Mouse (Mus musculus) regulatory T cell (primary cell): ENCODE data around the gene Nudt14.

Source experiments
- in situ Hi-C: fragments of 300-600 bp; cut with MboI, MseI; formaldehyde crosslinking; loops from one replicate; pipeline ENCODE4 v1.15.1; 2025; ENCODE audit warnings: high pct_unique_total_duplicates

The Nudt14 gene

DNA sequence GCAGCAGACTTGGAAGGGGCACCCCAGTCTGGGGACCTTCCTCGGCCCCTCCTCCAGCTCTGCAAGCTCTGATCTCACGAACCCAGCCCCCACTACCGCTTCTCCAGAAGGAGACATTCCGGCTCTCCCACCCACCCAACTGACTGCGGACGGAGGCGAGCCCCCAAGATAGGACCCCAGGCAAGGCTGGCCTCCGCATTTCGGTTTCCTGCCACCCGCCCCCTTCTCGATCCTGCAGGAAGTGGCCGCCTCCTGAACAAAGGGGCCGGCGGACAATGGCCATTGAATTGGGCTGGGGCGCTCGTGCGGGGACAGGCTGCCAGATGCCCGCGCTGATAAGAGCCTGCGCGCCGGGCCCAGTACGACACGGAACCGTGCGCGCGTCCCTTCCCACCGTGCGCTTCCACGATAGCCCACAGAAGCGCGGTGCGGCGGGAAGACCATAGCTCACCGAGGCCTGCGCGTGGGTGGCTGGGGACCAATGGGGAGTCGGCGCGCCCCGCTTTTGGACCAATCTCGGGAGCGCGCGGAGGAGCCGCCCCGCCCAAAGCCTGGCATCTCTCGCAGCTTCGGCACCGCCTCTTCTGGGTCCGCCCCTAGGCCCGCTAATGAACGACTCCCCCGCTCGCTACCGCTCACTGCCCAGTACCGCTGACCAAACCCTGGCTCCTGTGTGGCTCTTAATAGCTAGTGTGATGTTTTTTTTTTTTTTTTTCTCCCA, 8.3 kb upstream of the Nudt14 start:
- in situ Hi-C loops: no loop called here

DNA sequence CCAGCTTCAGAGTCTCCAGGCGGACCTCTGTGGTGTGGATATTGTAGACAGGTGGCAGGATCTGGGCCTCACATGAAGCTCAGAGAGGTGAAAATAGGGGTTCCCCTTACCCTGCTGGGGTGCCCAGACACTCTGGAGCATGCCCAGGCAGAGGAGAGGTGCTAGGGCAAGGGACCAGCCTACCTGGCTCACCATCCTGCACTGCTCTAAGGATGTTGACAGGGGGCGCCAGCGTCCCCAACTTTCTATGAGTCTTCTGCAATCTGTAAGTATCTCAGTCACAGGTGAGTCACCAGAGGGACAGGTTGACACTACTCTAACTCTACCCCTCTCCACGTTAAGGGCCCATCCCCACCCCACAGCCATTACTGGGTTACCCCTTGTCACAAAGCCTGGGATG, 5.4 kb upstream of the Nudt14 start:
- in situ Hi-C loops: no loop called here

DNA sequence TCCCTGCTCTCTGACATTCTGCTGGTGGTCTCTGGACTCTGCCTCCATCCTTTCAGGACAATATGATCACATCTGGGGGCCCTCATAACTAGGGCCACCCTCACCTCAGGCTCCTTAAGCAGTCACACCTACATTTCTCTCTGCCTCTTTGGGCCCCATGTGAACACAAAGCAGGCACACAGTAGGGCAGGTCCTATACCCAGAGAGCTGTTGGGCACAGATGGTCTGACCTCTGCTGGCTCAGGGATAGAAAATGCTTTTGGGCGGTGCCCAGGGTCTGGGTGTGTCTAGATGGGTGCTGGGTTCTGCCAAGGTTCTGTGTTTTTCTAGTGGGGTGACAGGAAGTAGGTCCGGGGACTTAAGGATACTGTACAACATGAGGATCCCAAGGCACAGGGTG, 1.7 kb upstream of the Nudt14 start:
- in situ Hi-C loops: loop anchor here (5.0 kb wide), 1 partner anchor 71 kb away; no protein-coding TSS in a partner anchor

DNA sequence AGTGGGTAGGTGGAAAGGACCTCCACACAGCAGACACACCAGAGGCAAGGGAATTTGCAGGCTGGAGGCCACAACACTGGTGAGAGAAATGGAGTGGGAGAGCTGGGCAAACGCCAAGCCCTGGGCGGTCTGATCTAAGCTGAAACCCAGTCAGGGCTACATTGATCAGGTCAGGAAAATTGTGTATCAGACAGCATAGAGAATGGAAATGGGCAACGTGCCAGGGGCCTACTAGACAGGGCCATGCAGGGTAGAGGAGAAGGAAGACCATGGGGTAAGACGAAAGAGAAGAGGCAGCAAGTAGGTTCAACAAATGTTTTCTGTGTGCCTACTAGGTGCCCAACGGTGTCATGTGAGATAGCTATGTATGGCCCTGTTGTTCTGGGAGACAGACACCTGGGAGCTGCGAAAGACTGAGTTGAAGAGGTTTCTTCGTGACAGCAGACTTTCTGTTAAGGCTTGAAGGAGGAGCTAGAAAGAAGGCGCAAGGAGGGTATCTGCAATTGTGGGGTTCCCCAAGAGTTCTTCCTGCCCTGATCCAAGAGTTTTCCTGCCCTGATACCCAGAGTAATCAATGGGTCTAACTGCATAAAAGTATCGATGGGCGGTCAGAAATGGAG, 658 bp downstream of the Nudt14 start:
- in situ Hi-C loops: loop anchor here (5.0 kb wide), 1 partner anchor 69 kb away; no protein-coding TSS in a partner anchor

DNA sequence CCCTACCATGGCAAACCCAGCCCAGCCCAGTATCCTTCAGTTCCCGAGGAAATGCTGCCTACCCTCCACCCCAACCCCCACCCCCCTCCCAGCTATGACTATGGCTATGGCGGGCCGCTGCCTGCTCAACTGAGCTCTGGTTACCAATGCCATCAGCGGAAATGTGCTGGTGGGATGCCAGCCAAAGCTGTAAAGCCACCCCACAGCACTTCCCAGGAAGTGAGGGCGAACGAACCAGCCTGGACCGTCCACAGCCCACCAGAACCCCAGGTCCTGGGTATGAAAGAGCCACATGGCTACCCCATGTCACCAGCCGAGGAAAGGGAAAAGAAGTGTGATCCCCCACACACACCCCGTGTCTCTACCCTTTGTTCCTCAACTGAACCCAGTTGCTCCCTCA, 1.2 kb downstream of the Nudt14 start:
- in situ Hi-C loops: loop anchor here (5.0 kb wide), 1 partner anchor 68 kb away; no protein-coding TSS in a partner anchor

DNA sequence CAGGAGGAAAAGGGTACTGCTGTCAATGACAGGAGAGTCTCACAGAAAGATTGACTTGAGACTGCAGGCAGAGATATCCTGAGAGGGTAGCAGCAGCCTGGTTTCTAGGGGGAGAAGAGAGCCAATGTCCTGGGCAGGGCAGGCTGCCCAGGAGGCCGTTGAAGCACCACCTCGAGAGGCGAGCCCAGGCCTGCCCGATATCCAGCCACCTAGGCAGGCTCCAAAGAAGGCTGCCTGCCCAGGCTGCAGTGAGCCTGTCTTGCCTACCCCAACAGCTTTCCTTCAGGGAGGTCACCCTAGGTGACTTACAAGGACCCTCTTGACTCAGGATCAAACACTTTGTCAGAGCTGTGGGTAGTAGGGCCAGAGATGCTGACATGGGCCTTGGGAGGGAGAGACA, 1.7 kb downstream of the Nudt14 start:
- in situ Hi-C loops: loop anchor here (5.0 kb wide), 1 partner anchor 68 kb away; no protein-coding TSS in a partner anchor

DNA sequence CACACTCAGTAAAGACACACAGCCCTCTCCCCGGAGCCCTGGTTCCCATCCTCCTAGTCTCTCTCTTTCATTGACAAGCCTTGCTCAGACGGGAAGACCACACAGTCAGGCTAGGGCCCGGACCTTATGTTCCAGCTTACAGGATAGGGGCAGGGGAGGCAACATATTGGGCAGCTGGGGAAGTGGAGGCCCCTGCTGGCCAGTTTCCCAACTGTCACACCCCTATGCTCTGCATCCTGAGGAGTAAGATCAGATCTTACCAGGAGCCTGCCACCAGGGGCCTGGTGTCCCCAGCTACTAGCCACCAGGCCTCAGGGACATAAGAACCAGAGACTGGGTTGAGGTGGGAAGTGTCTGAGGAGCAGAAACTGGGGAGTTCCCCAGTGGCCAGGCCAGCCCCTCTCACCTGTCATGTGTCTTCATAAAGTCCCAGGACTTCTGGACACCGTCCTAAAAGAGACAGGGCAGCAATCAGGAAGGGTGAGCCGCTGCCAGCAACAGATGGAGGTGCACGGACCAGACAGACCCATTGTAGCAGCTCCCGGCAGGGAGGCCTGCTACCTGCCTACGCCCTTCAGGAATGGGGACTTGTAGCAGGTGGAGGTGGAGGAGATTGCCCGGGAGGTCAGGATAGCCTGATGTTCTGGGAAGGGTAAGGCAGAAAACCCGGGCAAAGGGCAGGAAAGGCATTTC, 2.9 kb downstream of the Nudt14 start:
- in situ Hi-C loops: no loop called here

DNA sequence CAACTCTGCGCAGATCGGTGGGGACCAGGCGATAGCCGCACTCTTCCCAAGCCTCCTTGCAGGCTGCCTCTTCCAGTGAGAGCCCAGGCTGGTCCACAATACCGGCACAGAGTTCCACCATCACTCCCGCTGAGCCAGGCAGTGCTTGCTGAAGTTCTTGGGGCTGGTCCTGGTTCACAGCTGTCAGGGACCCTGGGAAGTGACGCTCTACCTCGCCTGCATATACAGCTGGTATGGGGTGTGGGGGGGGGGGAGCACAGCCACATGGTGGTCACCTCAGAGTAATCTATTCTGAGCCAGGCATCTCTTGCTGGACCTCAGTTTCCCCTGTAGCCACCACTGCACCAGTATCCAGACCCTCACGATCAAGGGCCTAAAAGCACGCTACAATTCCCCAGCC, 3.6 kb downstream of the Nudt14 start:
- in situ Hi-C loops: no loop called here

DNA sequence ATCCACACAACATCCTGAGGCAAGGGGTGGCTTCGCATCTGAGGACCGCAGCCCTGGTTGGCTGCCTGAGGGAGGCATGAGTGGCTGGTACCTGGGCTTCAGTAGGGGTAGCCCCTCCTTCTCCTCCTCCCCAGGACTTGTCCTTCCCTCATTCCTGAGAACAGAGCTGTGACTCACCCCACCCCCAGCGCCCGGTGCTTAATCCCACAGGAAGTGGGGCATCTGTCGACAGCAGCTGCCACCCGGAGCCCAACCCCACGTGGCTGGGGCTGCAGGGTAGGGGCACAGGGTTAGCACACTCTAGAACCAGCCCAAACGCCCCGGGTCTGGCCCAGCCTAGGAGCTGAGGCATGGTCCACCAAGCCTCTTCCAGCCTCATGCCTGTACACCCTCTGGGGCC, 4.0 kb downstream of the Nudt14 start:
- in situ Hi-C loops: no loop called here

DNA sequence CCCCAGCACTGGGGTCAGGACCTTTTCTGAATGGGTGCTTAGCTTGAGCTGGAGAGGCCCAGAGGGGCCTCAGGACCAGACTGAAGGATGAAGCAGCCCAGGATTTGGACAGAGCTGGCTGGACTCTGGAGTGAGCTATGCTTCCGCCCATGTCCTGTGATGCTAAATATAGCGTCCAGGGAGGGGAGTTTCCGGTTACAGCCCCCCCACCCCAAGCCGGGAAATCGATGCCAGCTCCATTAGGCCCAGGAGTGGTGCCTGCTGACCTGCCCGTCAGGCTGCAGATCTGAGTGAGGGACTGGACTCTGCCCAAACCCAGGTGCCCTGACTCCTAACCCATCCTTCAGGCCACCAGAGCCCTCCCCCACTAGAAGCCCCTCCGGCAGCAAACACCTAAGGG, 9.3 kb downstream of the Nudt14 start:
- in situ Hi-C loops: no loop called here

DNA sequence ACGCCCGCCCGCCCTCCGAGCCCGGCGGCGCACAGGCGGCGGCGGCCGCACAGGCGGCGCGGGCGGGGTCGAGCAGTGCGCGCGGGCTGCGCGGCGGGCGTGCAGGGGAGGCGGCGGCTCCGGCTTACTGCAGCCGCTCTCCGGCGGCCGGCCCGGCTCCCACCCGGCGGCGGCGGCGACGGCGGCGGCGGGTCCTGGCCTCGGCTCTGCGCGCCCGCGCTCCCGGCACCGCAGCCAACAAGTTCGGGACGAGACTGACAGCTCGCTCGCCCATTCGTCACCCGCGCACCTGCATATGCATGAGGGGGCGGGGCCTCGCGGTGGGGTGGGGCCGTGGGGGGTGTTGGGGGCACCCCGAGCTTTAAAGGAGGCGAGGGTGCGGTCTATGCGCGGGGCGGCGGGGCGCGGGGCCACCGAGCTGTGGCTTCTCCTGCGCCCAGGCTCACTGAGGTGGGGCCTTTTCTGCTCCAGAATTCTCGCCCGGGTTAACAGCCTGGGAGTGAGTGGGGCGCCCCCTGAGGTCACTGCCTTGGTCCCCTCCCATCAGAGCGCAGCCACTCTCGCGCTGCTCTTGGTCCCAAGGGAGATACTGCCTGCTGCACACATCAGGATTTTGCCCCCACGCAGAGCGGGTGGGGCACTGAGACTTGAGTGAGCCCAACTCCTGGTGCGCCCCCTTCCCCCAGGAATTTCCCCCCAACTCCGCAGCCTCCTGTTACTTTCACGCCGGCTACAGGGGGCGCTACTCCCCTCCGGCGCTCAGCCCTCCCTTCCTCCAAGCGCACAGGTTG, 12.2 kb downstream of the Nudt14 start, which contains the start of gene Jag2:
Gene Jag2, minus strand, starts transcription at position 215 of the 791 bp plus-strand sequence.
- in situ Hi-C loops: no loop called here

DNA sequence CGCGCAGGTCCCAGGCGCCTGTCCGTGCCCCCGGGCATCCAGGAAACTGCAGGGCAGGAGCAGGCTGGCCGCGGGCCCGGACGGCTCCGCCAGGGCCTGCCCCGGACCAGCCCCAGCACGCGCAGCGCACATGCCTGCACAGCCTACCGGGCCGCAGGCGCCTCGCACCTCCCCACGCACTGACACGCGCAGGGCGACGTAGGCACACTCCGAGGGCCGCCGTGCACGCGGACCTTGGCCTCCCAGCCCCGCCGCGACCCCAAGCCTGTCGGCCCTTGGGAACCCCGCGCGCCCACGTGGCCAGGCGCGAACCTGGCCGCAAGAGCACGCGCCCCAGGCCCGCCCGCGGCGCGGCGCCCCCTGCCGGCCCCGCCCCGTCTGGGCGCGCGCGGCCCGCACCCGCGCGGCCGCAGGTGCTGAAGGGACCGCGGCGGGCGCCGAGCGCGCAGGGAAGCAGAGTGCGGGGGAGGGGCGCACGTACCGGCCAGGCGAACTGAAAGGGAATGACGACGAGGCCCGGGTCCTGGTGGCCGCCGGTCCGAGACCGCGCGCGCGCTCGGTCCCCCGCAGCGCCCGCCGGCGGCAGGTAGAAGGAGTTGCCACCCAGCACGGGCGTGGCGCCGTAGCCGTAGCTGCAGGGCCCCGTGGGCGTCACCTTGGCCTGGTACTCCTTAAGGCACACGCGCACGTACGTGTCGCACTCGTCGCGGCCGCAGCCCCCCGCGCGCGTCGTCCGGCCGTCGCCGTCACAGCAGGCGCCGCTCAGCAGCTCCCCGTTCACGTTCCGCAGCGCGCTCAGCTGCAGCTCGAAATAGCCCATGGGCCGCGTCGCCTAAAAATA, 13.3 kb downstream of the Nudt14 start:
- in situ Hi-C loops: no loop called here

DNA sequence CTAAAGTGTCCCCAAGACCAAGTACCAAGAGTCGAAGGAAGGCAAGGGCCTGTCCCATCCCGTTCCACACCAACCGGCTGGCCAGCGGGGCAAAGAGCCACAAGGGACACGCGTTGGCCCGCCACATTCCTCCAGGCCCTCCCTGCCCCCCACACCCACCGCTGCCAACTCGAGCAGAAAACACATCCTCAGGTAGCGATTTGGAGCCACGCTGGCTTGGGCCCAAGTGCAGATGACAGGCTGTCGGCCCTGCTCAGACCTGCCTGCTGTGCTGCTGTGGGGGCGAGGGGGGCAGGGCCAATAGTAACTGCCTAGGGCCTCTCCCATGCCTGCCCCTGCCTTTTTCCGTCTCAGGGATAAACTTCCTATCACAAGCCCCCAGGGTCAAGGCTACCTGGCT, 14.7 kb downstream of the Nudt14 start:
- in situ Hi-C loops: no loop called here

DNA sequence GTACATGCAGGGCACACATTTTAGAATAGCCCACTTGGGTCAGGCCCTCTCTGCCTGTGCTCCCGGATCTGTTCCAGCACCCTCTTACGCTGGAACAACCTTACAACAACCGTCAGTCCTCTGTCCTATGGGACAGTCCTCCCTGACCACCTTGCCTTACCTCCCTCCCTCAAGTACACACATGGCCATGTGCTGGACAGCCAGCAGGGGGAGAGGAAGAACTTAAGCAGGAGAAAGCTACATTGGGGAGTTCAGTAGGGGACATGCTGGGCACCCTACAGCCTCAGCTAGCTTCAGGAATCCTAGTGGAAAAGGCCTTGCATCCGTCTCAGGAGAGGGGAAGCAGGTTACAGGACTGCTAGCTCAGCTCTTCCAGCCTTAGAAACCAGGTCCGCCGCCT, 16.0 kb downstream of the Nudt14 start:
- in situ Hi-C loops: no loop called here

DNA sequence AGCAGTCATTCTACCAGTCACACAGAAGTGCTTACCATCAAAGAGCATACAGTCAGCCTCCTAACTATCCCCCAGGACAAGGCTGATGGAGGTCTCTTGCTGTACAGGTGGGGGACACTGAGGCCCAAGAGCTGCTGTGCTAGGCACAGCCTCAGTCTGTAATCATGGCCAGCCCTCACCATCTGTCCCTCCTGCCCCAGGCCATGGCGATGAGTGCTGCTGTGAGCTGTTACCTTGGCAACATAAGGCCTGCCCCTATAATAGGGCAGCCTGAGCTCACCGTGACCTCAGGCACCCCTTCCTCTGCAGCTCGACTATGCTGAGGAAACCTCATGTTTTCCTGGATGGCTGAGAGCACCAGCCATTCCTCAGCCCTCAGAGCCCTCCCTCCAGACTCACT, 19.4 kb downstream of the Nudt14 start:
- in situ Hi-C loops: no loop called here

DNA sequence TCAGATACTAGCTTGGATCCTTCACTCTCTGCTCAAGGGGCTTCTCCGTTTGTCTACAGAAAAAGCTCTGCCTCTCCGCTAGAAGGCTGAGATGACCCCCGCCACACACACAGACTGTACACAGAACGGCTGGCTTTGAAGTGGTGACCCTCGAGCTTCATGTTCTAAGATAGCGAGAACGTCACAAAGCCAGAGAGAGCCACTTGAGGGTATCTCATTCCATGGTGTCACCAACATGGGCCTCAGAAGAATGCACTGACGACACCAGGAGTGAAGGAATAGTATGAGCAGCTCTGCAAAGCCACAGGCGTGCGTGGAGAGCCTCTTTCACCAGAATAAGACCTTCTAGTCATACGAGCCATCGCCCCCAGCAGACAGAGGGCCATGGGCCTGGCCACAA, 20.4 kb downstream of the Nudt14 start:
- in situ Hi-C loops: no loop called here

DNA sequence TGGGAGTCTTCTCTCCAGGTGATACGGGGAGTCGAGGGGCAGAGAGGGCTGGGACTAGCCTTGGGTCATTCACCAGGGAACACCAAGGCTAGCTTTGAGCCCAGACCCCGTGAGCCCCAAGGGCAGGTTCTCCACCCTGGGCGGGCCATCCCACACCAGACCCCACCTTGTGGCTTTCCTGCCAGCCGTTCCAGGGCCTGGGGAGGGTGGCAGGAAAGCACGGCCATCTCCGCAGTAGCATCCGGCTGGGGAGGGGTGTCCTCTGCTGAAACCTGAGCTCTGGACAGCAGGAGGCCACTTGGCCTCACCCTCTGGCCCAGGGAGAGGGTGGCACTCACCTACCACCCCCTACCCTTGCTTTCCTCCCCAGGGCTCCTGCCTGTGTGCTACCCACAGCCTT, 24.0 kb downstream of the Nudt14 start:
- in situ Hi-C loops: no loop called here

DNA sequence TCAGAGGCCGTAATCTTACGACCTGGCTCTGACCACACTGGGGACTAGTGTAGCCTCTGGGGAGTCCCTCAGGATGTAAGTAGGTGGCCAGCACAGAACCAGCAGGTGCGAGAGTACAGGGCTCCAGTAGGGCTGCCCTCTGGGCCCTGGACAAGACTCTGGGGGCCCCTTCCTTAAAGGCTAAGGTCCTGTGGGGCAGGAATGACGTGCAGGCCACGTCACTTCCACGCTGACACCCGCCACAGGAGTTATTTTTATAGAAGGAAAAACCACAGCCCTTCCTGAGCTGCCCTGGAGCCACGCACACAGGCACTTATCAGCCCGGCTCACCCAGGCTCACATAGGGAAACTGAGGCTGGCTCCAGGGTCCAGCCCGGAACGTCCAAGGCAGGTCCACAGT, 24.4 kb downstream of the Nudt14 start:
- in situ Hi-C loops: no loop called here

DNA sequence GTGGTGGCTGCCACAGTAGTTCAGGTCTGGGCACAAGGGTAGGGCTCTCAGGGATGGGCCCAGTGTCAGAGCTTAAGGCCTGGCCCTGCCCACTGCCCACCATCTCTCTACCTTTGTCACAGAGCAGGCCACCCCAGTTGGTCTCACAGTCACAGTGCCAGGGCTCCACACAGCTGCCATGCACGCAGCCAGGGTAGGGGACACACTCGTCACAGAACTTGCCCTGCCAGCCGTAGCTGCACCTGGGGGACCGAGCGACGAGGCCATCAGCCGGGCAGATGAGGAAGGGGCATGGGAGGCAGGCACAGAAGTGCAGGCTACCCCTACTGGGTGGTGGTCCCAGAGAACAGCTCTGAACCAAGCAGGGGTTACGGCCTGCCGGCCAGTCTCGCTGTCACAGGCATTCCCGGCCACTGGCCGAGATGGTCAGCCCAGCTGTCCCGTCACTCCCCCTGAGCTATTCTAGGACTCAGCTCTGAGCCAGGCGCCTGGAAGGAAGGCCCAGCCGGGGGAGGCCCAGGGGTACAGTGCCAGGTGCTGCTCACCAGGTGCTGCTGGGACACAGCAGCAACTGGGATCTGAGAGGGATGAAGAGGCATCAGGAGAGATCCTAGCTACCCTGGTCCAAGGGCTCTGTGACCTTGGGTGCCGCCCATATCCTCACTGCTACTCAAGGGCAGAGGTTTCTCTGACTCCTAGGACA, 25.1 kb downstream of the Nudt14 start:
- in situ Hi-C loops: no loop called here

DNA sequence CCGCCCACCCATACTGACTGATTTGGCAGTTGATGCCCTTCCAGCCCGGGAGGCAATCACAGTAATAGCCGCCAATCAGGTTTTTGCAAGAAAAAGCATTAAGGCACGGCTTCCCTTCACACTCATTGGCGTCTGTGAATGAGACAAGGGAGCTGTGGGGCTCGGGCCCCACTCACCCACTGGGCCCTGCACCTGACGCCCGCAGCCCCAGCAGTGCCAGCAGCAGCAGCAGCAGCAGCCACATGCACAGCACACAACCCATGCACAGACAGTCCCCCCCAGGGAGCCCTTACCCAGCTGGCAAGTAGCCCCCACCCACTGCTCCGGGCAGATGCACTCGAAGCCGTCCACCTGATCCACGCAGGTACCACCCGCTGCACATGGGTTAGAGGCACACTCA, 26.3 kb downstream of the Nudt14 start:
- in situ Hi-C loops: no loop called here
